Mouse (Mus musculus): ENCODE measurements around the gene Olfr550. TPM values are rescaled to one million over a fixed set of nuclear protein-coding genes. Genes with fewer than 3 reads are reported as not detected.

The Olfr550 gene
- not detected in 2 replicates for polyA plus RNA-seq (2012)

DNA sequence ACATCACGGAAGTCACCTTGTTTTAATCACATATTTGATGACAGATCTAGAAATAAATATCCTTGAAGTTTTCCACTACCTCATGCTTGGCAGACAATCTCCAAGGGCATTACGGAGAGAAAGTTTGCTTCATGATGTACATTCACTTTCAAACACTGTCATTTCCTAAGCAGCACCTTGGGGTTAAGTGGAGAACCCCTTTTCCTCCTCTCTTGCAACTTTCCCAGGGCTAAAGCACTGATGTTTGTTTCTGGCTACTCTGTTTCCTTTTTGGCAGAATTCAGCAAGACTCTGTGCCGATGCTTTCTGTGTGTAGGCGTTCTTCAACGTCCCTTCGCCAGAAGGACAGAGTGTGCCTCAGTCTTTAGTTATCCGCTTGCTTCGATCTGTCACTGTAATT lies at the start of gene Olfr550:
Gene Olfr550 (plus strand): TSS at position 301 of the 400 bp plus-strand sequence.
- no peaks in the 10 kb centered on the region for H3K9me3 ChIP-seq (ENCODE audit: control insufficient read depth, low read length)
- no peaks in the 10 kb centered on the region for H3K36me3 ChIP-seq (ENCODE audit: control insufficient read depth)
- no peak for TF ChIP-seq GATA1 (IDR thresholded peaks at IDR 0.05; ENCODE audit: low read length)
- TF ChIP-seq TAL1 (IDR thresholded peaks at IDR 0.05; ENCODE audit: low read length): no peak
- H3K27me3 ChIP-seq (ENCODE audit: control insufficient read depth): no peaks in the 10 kb centered on the region
- no peak within 1 kb of the TSS for H3K4me3 ChIP-seq (replicated peaks)
- no peaks in the 10 kb centered on the region for H3K4me1 ChIP-seq (ENCODE audit: control insufficient read depth)

DNA sequence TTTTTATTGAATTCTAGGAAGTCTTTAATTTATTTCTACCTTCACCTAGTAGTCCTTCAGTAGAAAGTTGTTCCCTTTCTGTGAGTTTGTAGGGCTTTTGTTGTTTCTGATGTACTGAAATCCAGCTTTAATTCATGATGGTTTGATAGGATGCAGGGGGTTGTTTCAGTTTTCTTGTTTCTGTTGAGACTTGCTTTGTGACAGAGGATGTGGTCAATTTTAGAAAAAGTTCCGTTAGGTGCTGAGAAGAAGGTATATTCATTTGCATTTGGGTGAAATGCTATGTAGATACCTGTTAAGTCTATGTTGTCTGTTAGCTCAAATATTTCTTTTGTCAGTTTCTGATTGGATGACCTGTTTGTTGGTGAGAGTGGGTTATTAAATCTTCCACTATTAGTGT lies 42.2 kb upstream of the Olfr550 start:
- H3K4me3 ChIP-seq (replicated peaks): no peak overlapping the region
- TF ChIP-seq TAL1 (IDR thresholded peaks at IDR 0.05; ENCODE audit: low read length) (no peak), GATA1 (IDR thresholded peaks at IDR 0.05; ENCODE audit: low read length) (no peak)
- no peaks in the 10 kb centered on the region for H3K4me1 ChIP-seq (ENCODE audit: control insufficient read depth)
- H3K9me3 ChIP-seq (ENCODE audit: control insufficient read depth, low read length): no peaks in the 10 kb centered on the region
- H3K27me3 ChIP-seq (ENCODE audit: control insufficient read depth): no peaks in the 10 kb centered on the region
- H3K36me3 ChIP-seq (ENCODE audit: control insufficient read depth): no peaks in the 10 kb centered on the region

DNA sequence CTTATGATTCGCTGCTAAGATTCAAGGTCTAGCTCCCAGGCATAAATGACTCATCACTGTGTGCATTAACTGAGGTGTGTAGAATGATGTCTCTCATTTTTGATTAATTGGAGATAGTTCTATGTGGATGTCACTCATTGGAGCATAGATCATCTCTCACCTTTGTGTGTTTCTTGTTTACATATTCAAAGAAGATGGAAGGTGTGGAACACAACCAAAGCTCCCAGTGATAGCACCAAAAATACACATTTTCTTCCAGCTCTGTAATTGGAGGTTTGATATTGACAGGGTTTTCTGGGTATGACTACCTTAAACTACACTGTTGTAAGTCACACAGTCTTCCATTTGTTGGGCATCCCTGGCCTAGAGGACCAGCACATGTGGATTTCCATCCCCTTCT lies 36.8 kb upstream of the Olfr550 start, which contains the start of gene Olfr547:
Gene Olfr547 (plus strand): TSS at position 301 of the 400 bp plus-strand sequence.
- Histone ChIP-seq H3K4me3 (replicated peaks) (no peak within 1 kb of the TSS), H3K27me3 (ENCODE audit: control insufficient read depth) (no peaks in the 10 kb centered on the region), H3K4me1 (ENCODE audit: control insufficient read depth) (no peaks in the 10 kb centered on the region), H3K9me3 (ENCODE audit: control insufficient read depth, low read length) (no peaks in the 10 kb centered on the region), H3K36me3 (ENCODE audit: control insufficient read depth) (no peaks in the 10 kb centered on the region)
- no peak for TF ChIP-seq TAL1 (IDR thresholded peaks at IDR 0.05; ENCODE audit: low read length)
- no peak for TF ChIP-seq GATA1 (IDR thresholded peaks at IDR 0.05; ENCODE audit: low read length)

DNA sequence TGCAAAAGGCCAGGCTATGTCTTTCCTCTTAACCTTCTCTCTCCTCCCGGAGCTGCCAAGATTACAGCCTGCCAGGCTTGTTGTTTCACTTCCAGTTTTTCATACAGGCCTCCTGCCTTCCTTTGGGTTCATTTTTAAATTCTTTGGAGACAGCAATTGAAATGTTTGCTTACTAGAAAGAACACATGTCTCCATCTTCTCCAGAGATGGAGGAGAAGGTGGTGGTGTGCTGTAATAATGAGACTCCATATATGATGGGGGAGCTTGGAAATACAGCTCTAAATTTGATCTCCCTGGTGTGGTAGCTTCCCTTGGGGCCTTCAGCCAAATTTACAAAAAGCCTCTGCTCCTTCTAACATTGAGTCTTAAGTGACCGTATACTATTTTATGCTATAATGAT lies 30.6 kb upstream of the Olfr550 start, which contains the start of gene Olfr548-ps1:
Gene Olfr548-ps1 (plus strand): TSS at position 301 of the 400 bp plus-strand sequence.
- Histone ChIP-seq H3K4me1 (ENCODE audit: control insufficient read depth) (no peaks in the 10 kb centered on the region), H3K27me3 (ENCODE audit: control insufficient read depth) (no peaks in the 10 kb centered on the region), H3K9me3 (ENCODE audit: control insufficient read depth, low read length) (no peaks in the 10 kb centered on the region), H3K36me3 (ENCODE audit: control insufficient read depth) (no peaks in the 10 kb centered on the region), H3K4me3 (replicated peaks) (no peak within 1 kb of the TSS)
- TF ChIP-seq TAL1 (IDR thresholded peaks at IDR 0.05; ENCODE audit: low read length) (no peak), GATA1 (IDR thresholded peaks at IDR 0.05; ENCODE audit: low read length) (no peak)

DNA sequence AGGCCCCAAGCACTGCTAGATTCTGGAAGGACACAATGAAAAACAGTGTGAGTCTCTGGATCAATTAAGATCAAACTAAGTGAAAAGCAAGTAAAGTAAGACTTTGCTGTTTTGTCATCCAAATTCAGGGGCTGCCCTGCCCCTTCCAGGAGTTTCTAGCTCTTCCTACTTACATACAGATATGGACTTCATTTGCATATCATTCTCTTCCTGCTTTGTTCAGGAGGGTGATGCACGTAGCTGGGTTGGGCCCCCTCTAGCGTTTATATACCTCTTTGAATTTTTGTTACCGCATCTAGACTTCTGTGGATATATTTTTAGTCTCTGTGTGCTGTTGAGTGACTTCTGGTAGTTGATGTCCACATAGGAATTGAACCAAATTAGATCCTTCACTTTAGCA lies 30.0 kb upstream of the Olfr550 start:
- TF ChIP-seq GATA1 (IDR thresholded peaks at IDR 0.05; ENCODE audit: low read length) (no peak), TAL1 (IDR thresholded peaks at IDR 0.05; ENCODE audit: low read length) (no peak)
- Histone ChIP-seq H3K4me3 (replicated peaks) (no peak overlapping the region), H3K4me1 (ENCODE audit: control insufficient read depth) (no peaks in the 10 kb centered on the region), H3K27me3 (ENCODE audit: control insufficient read depth) (no peaks in the 10 kb centered on the region), H3K36me3 (ENCODE audit: control insufficient read depth) (no peaks in the 10 kb centered on the region), H3K9me3 (ENCODE audit: control insufficient read depth, low read length) (no peaks in the 10 kb centered on the region)

DNA sequence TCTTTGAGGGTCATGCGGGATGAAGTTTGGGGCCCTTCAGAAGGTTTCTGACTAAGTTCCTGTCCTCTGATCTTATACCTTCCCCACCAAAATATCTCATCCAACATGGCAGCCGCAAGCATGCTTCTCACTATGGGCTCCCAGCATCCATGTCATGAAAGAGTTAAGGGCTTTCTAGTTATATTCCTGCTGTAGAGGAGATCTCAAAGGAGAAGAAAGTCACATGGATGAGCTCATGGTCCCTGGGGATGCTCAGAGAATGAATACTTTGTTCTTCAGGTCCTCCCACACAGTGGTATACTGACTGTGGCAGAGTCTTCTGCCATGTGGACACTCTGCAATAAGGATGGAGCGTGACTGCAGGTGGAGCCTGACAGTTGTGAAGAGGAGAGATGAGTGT lies 21.7 kb upstream of the Olfr550 start, which contains the start of gene Olfr549:
Gene Olfr549 (plus strand): TSS at position 301 of the 400 bp plus-strand sequence.
- TF ChIP-seq GATA1 (IDR thresholded peaks at IDR 0.05; ENCODE audit: low read length) (no peak), TAL1 (IDR thresholded peaks at IDR 0.05; ENCODE audit: low read length) (no peak)
- no peaks in the 10 kb centered on the region for H3K4me1 ChIP-seq (ENCODE audit: control insufficient read depth)
- H3K27me3 ChIP-seq (ENCODE audit: control insufficient read depth): no peaks in the 10 kb centered on the region
- H3K9me3 ChIP-seq (ENCODE audit: control insufficient read depth, low read length): no peaks in the 10 kb centered on the region
- H3K4me3 ChIP-seq (replicated peaks): no peak within 1 kb of the TSS
- no peaks in the 10 kb centered on the region for H3K36me3 ChIP-seq (ENCODE audit: control insufficient read depth)

DNA sequence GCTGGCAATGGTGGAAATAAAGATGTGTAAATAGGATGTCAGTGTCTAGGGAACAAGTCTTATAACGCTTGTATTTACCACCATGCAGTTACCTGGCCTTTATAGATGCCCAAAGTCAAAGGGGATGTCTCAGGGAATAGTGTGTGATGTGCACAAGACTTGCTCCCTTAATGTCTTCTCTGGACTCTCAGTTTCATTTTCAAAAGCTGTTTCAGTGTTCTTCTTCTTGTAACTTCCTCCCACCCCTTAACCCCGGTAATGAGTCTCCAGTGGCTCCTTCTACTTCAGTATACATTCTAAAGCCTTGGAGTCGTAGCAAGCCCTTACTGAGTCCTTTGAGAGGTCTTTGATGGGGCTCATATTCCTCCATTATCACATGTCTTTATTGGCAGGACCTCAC lies 18.0 kb upstream of the Olfr550 start:
- Histone ChIP-seq H3K9me3 (ENCODE audit: control insufficient read depth, low read length) (no peaks in the 10 kb centered on the region), H3K4me3 (replicated peaks) (no peak overlapping the region), H3K36me3 (ENCODE audit: control insufficient read depth) (no peaks in the 10 kb centered on the region), H3K27me3 (ENCODE audit: control insufficient read depth) (no peaks in the 10 kb centered on the region), H3K4me1 (ENCODE audit: control insufficient read depth) (no peaks in the 10 kb centered on the region)
- no peak for TF ChIP-seq TAL1 (IDR thresholded peaks at IDR 0.05; ENCODE audit: low read length)
- TF ChIP-seq GATA1 (IDR thresholded peaks at IDR 0.05; ENCODE audit: low read length): no peak

DNA sequence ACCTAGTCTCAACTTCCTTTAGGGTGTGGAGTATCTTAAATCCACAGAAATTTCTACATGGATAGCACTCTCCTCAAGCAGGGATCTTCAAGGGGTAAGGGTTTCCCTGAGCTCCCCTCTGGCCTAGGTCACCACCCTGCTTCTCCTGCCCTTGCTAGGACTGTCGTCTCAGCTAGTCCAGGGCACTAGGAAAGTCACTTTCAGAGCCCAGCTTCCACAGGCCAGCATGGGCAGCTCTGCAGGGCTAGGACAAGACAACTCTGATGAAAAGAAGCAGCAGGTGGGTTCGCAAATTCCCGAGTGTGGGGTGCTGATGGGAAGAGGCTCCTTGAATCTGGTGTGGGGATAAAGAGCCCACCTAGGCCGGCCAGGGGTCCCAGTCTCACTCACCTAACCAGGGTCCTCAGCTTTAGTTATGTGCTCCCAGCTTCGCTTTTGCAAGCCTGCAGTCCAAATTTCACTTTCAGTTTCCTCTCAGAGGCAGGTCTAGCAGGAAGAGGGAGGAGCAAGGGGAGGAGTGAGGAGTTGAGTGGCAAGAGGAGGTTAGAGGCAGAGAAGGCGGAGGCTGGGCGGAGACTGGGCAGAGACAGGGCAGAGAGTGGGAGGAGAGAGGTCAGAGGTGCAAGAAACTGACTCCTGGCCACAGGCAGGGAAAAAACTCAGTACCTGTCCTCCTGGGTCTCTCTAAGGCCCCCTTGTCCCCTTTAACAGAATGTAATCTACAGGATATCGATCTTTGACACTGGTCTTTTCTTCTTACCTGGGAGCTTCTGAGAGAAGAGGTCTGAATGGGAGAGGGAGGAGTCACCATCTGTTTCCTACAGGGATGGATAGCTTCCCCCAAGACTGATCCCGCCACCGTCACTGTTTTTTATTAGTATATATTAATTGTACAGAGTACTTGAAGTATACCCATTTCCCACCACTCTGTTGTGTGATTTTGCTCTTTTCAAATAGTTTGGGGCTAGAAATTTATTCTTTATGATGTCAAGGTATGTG lies 5.9 kb upstream of the Olfr550 start, which contains the start of gene Trim21:
Gene Trim21 (minus strand): TSS at position 488 of the 999 bp plus-strand sequence.
- H3K36me3 ChIP-seq (ENCODE audit: control insufficient read depth): no peaks in the 10 kb centered on the region; the same call in none of the 2 replicates
- no peak for TF ChIP-seq TAL1 (IDR thresholded peaks at IDR 0.05; ENCODE audit: low read length)
- no peak for TF ChIP-seq GATA1 (IDR thresholded peaks at IDR 0.05; ENCODE audit: low read length)
- no peaks in the 10 kb centered on the region for H3K27me3 ChIP-seq (ENCODE audit: control insufficient read depth)
- H3K4me1 ChIP-seq (ENCODE audit: control insufficient read depth): peaks cover 20% of the 10 kb centered on the region
- H3K4me3 ChIP-seq (replicated peaks): peak within 1 kb of the TSS; percentile 82
- no peaks in the 10 kb centered on the region for H3K9me3 ChIP-seq (ENCODE audit: control insufficient read depth, low read length)

DNA sequence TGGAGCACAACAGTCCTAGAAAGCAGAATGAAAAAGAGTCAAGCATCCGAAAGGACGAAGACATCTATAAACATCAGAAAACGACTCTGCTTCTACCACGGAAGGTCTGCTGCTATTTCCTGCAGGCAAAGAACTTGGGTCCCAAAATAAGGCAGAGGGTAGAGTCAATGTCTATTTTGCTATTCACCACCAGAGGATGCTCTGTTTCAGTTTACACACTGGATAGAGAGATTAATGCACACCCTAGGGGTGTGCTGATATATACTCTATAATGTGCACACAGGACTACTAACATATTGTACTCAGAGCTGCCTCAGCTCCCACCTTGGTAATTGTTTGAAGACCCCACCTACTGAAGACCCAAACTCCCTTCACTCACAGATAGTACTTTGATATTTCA lies 5.0 kb upstream of the Olfr550 start:
- Histone ChIP-seq H3K4me3 (replicated peaks) (no peak overlapping the region), H3K9me3 (ENCODE audit: control insufficient read depth, low read length) (no peaks in the 10 kb centered on the region), H3K27me3 (ENCODE audit: control insufficient read depth) (no peaks in the 10 kb centered on the region), H3K36me3 (ENCODE audit: control insufficient read depth) (no peaks in the 10 kb centered on the region; the same call in none of the 2 replicates), H3K4me1 (ENCODE audit: control insufficient read depth) (peaks cover 20% of the 10 kb centered on the region)
- TF ChIP-seq TAL1 (IDR thresholded peaks at IDR 0.05; ENCODE audit: low read length) (no peak), GATA1 (IDR thresholded peaks at IDR 0.05; ENCODE audit: low read length) (no peak)
